Mouse (Mus musculus): ENCODE results near the gene Habp2. TPM values are rescaled to one million over a fixed set of nuclear protein-coding genes. Genes with fewer than 3 reads are reported as not detected.
"Not testable (repeated sequence)": the region's sequence is repeated elsewhere in the genome, so short reads cannot be mapped to it uniquely, and the experiment has no call there.

Habp2 gene
- total RNA-seq, 1 experiment from 2014 or later, result not detected

DNA sequence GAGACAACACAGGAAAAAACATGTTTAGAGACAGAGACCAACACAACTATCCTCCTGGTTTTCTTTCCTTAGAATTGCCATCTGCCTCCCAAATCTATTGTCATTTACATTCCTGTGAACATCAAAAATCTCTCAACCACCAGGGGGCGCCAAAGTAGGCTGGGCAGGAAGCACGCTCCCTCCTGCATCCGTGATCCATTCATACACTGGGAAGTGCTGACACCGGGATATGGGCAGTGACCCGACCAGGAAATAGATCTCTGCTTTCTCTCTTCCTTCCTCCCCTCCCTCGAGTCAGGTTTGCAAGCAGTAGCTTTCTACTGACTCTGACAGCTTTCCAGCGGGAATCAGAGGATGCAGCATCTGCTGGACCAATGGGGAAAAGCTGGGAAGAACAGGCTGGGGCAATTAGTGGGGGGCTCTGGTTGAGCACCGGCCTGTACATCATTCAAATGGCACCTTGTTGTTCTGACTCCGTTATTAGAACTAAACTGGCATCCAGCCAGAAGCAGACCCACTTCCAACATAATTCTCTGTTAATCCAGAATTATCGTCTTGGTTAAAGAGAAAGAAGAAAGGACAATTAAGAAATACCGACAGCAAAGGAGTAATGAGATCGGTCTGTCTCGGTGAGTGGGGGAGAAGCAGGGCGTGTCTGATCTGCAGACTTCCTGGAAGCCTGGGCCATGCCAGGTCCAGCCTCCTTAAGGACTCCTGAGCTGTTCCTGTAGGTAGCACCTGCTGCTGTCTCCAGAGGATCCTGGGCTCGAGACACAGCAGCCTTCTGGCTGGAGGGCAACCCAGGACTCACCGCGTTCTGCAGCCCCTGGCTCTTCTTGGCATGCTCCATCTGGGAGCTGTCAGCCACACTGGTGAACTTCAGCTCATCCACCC is 69.8 kb downstream of the Habp2 start:
- ATAC-seq (replicated peaks; ENCODE audit: low read depth, poor library complexity, severe bottlenecking), result peak; percentile 63

DNA sequence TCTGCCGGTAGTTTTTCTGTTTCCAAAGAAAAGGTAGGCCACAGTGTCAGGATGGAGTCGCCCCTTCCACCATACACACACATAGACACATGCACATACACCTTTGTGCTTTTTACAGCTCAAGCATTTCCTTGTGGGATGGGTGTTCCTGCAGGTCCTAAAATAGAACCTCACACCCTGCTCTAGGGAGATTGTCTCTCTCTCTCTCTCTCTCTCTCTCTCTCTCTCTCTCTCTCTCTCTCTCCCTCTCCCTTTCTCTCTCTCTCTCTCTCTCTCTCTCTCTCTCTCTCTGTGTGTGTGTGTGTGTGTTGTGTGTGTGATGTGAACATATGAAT is 70.4 kb downstream of the Habp2 start:
- ATAC-seq (replicated peaks; ENCODE audit: low read depth, poor library complexity, severe bottlenecking), result not testable (repeated sequence)

DNA sequence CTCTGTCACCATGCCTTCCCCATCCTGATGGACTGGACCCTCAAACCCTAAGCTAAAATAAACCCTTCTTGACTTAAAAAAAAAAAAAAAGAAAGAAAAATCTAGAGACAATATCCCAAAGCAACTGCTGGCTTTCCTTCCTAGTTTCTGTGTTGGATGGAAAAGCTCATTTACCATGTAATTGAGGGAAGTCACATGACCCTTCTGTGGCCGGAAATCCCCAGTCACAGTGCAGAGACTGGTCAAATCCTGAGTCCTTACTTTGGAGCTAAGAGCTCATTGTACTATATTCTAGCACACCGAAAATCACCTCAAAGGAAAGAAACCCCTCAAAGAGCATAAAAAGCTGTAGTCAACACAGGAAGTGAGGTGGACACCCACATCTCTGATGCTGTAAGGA is 72.0 kb downstream of the Habp2 start:
- no peak for ATAC-seq (replicated peaks; ENCODE audit: low read depth, poor library complexity, severe bottlenecking)

GRCm38 (mm10) chr19:56363721-56364460 is 77.0 kb downstream of the Habp2 start:
- no peak for ATAC-seq (replicated peaks; ENCODE audit: low read depth, poor library complexity, severe bottlenecking)

DNA sequence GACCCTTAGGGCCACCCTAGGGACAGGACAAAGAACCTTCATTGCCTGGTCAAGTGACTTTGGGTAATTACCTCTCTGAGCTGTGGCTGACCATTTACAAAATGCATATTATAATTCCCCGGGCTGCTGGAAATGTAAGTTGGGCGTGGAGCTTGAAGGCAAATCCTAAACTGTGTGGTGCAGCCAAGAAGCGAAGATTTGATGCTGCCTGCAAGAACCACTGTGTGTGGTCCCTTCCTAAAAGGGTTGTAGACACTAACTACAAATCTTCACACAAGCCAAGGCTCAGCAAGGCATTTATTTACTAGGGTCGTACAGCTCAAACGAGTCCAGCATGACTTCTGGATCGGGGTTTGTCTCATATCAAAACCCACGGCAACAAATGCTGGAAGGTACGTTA is 77.6 kb downstream of the Habp2 start:
- ATAC-seq (replicated peaks; ENCODE audit: low read depth, poor library complexity, severe bottlenecking), result no peak

DNA sequence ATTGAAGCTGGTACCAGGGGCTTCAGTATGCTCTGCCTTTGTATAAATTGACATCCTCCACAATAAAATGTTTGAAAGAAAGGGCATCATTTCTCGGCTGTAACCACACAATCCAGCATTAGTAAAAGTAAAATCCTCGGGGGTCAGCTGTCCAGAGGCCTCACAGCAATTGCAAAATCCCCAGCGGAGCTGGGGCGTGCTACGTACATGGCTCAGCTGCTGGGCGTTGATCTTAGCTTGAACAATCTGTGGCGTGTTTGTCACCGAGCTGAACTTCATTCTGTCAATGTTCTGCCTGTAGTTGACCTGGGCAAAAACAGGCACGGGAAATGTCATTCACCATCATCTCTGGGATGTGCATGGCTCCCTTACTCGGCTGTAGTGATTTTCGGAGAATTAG is 79.2 kb downstream of the Habp2 start:
- no peak for ATAC-seq (replicated peaks; ENCODE audit: low read depth, poor library complexity, severe bottlenecking)

- ATAC-seq (replicated peaks; ENCODE audit: low read depth, poor library complexity, severe bottlenecking), result no peak
Measured at GRCm38 (mm10) chr19:56366625-56367024, 79.7 kb downstream of the Habp2 start.

DNA sequence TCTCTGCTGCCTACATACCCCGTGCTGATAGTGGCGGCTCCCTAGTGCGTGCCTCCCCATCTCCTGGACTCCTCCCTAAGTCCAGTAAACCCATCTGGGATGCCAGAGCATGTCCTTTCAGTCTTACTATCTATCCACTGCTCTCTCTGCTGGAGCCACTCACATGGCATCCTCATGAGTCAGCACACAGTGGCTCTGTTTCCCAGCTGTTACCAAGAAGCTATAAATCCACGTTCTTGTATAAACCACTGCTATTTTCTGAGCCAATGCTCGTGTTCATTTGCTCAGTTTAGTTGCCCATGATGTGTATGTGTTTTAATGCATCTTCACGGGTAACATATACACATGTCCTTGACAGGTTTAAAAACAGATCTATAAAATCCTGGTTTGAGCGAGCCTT is 80.8 kb downstream of the Habp2 start:
- no peak for ATAC-seq (replicated peaks; ENCODE audit: low read depth, poor library complexity, severe bottlenecking)

DNA sequence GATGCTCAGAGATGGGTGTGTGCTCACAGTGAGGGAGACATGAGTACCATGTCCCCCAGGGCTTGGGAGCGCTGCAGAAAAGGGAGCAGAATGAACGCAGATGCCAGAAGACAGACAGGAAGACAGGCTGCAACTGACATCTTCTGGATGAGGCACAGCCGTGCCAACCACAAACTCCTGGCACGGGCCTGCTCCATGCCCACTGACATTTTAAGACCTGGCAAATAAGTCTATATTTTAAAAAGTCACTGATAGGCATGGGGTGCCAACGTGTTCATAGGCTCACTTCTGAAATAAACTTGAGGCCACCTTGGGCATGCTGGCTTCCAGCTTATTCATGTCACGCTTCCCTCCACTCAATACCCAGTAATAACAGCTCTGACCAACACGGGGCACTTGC is 82.0 kb downstream of the Habp2 start:
- ATAC-seq (replicated peaks; ENCODE audit: low read depth, poor library complexity, severe bottlenecking), result no peak

Other genes starting within 250 kb of the Habp2 start
- gene Nrap, start 102.9 kb downstream of the Habp2 start, total RNA-seq (2017), result 0.29 and 0.91 TPM in 2 replicates
- 28.2 and 42.0 TPM in 2 replicates for gene Casp7, start 110.0 kb downstream of the Habp2 start, total RNA-seq (2017)
- gene Plekhs1, start 174.5 kb downstream of the Habp2 start, total RNA-seq (2017), result not detected in 2 replicates

Measured in common myeloid progenitor, adult 5-6 weeks (primary cell).